Mouse (Mus musculus): ENCODE data around the gene Chga. TPM values are rescaled to one million over a fixed set of nuclear protein-coding genes. Genes with fewer than 3 reads are reported as not detected.

The Chga gene
- polyA plus RNA-seq, 1 experiment: 4.6 TPM

- no peaks in the 10 kb centered on the region for H3K4me1 ChIP-seq (ENCODE audit: control insufficient read depth)
- H3K9me3 ChIP-seq (ENCODE audit: control insufficient read depth, low read length): no peaks in the 10 kb centered on the region
- no peak overlapping the region for H3K4me3 ChIP-seq (replicated peaks)
- TF ChIP-seq GATA1 (IDR thresholded peaks at IDR 0.05; ENCODE audit: low read length) (no peak), TAL1 (IDR thresholded peaks at IDR 0.05; ENCODE audit: low read length) (no peak)
- no peaks in the 10 kb centered on the region for H3K27me3 ChIP-seq (ENCODE audit: control insufficient read depth)
- H3K36me3 ChIP-seq (ENCODE audit: control insufficient read depth): no peaks in the 10 kb centered on the region; the same call in 1 of the 2 replicates
Observed at GRCm38 (mm10) chr12:102590711-102591360, 36.1 kb downstream of the Chga start.

GRCm38 (mm10) chr12:102593699-102594098, 38.9 kb downstream of the Chga start:
- no peaks in the 10 kb centered on the region for H3K4me1 ChIP-seq (ENCODE audit: control insufficient read depth)
- H3K36me3 ChIP-seq (ENCODE audit: control insufficient read depth): no peaks in the 10 kb centered on the region
- TF ChIP-seq GATA1 (IDR thresholded peaks at IDR 0.05; ENCODE audit: low read length): no peak
- no peaks in the 10 kb centered on the region for H3K27me3 ChIP-seq (ENCODE audit: control insufficient read depth)
- no peak overlapping the region for H3K4me3 ChIP-seq (replicated peaks)
- H3K9me3 ChIP-seq (ENCODE audit: control insufficient read depth, low read length): peaks cover 13% of the 10 kb centered on the region

DNA sequence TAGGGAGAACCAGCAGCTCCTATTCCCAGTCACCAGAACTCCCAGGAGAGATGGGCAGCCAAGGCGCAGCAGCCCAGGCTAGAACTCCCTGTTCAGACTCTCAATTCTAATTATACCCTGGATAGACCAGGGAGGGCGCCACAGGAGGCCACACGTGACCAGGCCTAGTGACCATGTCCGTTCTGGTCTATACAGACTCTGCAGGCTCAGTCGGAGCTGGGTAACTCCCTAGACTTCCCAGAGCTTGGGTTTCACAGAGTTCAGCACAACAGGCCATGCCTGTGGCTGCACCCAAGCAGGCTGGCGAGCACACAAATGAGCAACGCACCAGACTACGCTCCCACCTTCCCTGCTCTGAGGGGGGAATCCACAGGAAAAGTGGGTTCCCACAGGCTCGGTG, 39.9 kb downstream of the Chga start:
- H3K27me3 ChIP-seq (ENCODE audit: control insufficient read depth): no peaks in the 10 kb centered on the region
- H3K4me1 ChIP-seq (ENCODE audit: control insufficient read depth): no peaks in the 10 kb centered on the region
- no peak overlapping the region for H3K4me3 ChIP-seq (replicated peaks)
- no peaks in the 10 kb centered on the region for H3K36me3 ChIP-seq (ENCODE audit: control insufficient read depth)
- no peak for TF ChIP-seq TAL1 (IDR thresholded peaks at IDR 0.05; ENCODE audit: low read length)
- no peak for TF ChIP-seq GATA1 (IDR thresholded peaks at IDR 0.05; ENCODE audit: low read length)
- peaks cover 13% of the 10 kb centered on the region for H3K9me3 ChIP-seq (ENCODE audit: control insufficient read depth, low read length)

DNA sequence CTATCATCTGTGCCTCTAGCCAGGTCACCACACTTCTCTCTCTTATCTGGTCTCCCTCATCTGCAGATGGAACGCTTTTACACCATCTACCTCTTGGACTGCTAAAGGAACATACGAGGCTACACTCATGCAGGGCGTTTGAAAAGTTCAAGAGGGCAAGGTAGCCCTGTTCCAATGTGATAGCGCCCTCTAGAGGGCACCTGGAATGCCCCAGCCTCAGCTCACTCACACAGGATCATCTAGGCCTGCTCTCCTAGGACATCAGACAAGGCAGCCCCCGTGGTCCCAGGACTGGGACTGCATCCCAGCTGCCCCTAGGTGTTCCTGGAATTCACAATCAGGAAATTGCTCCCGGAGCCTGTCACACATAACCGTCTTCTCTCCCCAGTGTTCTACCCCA, 41.6 kb downstream of the Chga start:
- TF ChIP-seq TAL1 (IDR thresholded peaks at IDR 0.05; ENCODE audit: low read length): no peak
- TF ChIP-seq GATA1 (IDR thresholded peaks at IDR 0.05; ENCODE audit: low read length): no peak
- H3K9me3 ChIP-seq (ENCODE audit: control insufficient read depth, low read length): peaks cover 13% of the 10 kb centered on the region
- no peaks in the 10 kb centered on the region for H3K4me1 ChIP-seq (ENCODE audit: control insufficient read depth)
- no peaks in the 10 kb centered on the region for H3K27me3 ChIP-seq (ENCODE audit: control insufficient read depth)
- H3K4me3 ChIP-seq (replicated peaks): no peak overlapping the region
- H3K36me3 ChIP-seq (ENCODE audit: control insufficient read depth): no peaks in the 10 kb centered on the region

DNA sequence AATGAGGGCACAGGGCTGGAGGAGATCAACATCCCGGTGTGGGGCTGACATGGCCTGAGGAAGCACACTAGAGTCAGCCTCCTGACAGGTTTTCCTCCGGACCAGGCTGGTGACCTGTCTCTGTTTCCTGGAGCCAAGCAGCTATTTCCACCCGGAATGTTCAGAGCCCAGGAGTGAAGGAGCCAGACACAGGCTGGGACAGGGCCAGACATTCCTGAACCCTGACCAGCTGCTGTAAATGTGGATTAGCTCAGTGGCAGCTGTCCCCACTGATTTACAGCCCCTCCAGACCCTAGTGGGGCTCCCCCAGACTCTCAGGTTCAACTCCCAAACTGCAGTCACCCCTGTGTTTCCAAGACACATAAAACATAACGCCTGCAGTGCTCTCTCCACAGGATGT, 42.7 kb downstream of the Chga start:
- no peaks in the 10 kb centered on the region for H3K27me3 ChIP-seq (ENCODE audit: control insufficient read depth)
- peaks cover 13% of the 10 kb centered on the region for H3K9me3 ChIP-seq (ENCODE audit: control insufficient read depth, low read length)
- TF ChIP-seq TAL1 (IDR thresholded peaks at IDR 0.05; ENCODE audit: low read length): no peak
- TF ChIP-seq GATA1 (IDR thresholded peaks at IDR 0.05; ENCODE audit: low read length): no peak
- no peaks in the 10 kb centered on the region for H3K36me3 ChIP-seq (ENCODE audit: control insufficient read depth)
- H3K4me3 ChIP-seq (replicated peaks): no peak overlapping the region
- no peaks in the 10 kb centered on the region for H3K4me1 ChIP-seq (ENCODE audit: control insufficient read depth)

- H3K9me3 ChIP-seq (ENCODE audit: control insufficient read depth, low read length): peaks cover 13% of the 10 kb centered on the region
- no peaks in the 10 kb centered on the region for H3K36me3 ChIP-seq (ENCODE audit: control insufficient read depth)
- no peak overlapping the region for H3K4me3 ChIP-seq (replicated peaks)
- no peaks in the 10 kb centered on the region for H3K27me3 ChIP-seq (ENCODE audit: control insufficient read depth)
- no peak for TF ChIP-seq GATA1 (IDR thresholded peaks at IDR 0.05; ENCODE audit: low read length)
- TF ChIP-seq TAL1 (IDR thresholded peaks at IDR 0.05; ENCODE audit: low read length): no peak
- H3K4me1 ChIP-seq (ENCODE audit: control insufficient read depth): no peaks in the 10 kb centered on the region
Observed at GRCm38 (mm10) chr12:102598535-102598934, 43.8 kb downstream of the Chga start.

- no peak overlapping the region for H3K4me3 ChIP-seq (replicated peaks)
- TF ChIP-seq TAL1 (IDR thresholded peaks at IDR 0.05; ENCODE audit: low read length) (no peak), GATA1 (IDR thresholded peaks at IDR 0.05; ENCODE audit: low read length) (no peak)
- no peaks in the 10 kb centered on the region for H3K36me3 ChIP-seq (ENCODE audit: control insufficient read depth)
- no peaks in the 10 kb centered on the region for H3K4me1 ChIP-seq (ENCODE audit: control insufficient read depth)
- H3K9me3 ChIP-seq (ENCODE audit: control insufficient read depth, low read length): peaks cover 13% of the 10 kb centered on the region
- H3K27me3 ChIP-seq (ENCODE audit: control insufficient read depth): no peaks in the 10 kb centered on the region
Observed at GRCm38 (mm10) chr12:102599801-102600200, 45.0 kb downstream of the Chga start.

GRCm38 (mm10) chr12:102600345-102600744, 45.6 kb downstream of the Chga start:
- Histone ChIP-seq H3K27me3 (ENCODE audit: control insufficient read depth) (no peaks in the 10 kb centered on the region), H3K36me3 (ENCODE audit: control insufficient read depth) (no peaks in the 10 kb centered on the region), H3K4me3 (replicated peaks) (no peak overlapping the region), H3K4me1 (ENCODE audit: control insufficient read depth) (no peaks in the 10 kb centered on the region), H3K9me3 (ENCODE audit: control insufficient read depth, low read length) (peaks cover 13% of the 10 kb centered on the region)
- TF ChIP-seq TAL1 (IDR thresholded peaks at IDR 0.05; ENCODE audit: low read length): no peak
- no peak for TF ChIP-seq GATA1 (IDR thresholded peaks at IDR 0.05; ENCODE audit: low read length)

DNA sequence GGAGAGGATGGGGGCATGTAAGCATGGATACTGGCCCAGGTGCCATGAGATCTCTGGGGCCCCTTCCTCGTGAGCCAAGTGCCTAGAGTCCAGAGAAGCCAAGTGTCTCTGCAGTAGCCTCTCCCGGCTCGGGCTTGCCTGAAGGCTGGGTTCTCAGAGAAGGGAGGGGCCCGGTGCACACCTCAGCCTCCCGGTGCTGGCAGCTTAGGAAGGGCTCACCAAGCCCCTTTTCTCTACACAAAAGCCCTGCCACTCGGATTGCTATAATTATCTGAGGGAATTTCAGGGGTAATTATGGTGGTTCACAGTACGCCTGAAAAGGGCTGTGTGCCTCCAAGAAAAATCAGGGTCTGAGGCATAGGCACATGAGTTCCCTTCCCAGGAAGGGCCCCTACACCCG, 47.1 kb downstream of the Chga start:
- no peaks in the 10 kb centered on the region for H3K27me3 ChIP-seq (ENCODE audit: control insufficient read depth)
- TF ChIP-seq TAL1 (IDR thresholded peaks at IDR 0.05; ENCODE audit: low read length) (no peak), GATA1 (IDR thresholded peaks at IDR 0.05; ENCODE audit: low read length) (no peak)
- H3K9me3 ChIP-seq (ENCODE audit: control insufficient read depth, low read length): peaks cover 13% of the 10 kb centered on the region
- no peaks in the 10 kb centered on the region for H3K4me1 ChIP-seq (ENCODE audit: control insufficient read depth)
- H3K36me3 ChIP-seq (ENCODE audit: control insufficient read depth): no peaks in the 10 kb centered on the region
- no peak overlapping the region for H3K4me3 ChIP-seq (replicated peaks)
